Comparison of ENCODE assay signal across 11 mouse cellular contexts in genomic region chr16:33464509-33465241, GRCm38 (mm10). TPM values are rescaled to one million over a fixed set of nuclear protein-coding genes. Genes with fewer than 3 reads are reported as not detected.
DNase-seq lines count a peak whose midpoint lies in the region; ATAC-seq lines count a peak whose summit lies in the region.
"Had no signal": no experiment of that assay in that cellular context is flagged by ENCODE, and none has a peak within 500 bp of the region (broad histone marks: within the 10 kb centered on the region; RNA-seq: fewer than 3 reads in every experiment).

No protein-coding gene starts in this region.

- H3K4me3 ChIP-seq in heart, embryonic 12.5 days, result no peak overlapping the region
- H3K4me3 ChIP-seq: embryonic facial prominence, embryonic 12.5 days had no signal

- no peaks in the 10 kb centered on the region for H3K27me3 ChIP-seq in heart, embryonic 12.5 days (replicated peaks)
- H3K27me3 ChIP-seq: embryonic facial prominence, embryonic 12.5 days had no signal

- no peak overlapping the region for H3K4me2 ChIP-seq in heart, embryonic 12.5 days
- H3K4me2 ChIP-seq: embryonic facial prominence, embryonic 12.5 days had no signal

- 91% methylated on average over 4 of the region's 4 CpGs for WGBS in heart, embryonic 12.5 days

- no peak overlapping the region for H3K9ac ChIP-seq in heart, embryonic 12.5 days
- H3K9ac ChIP-seq: embryonic facial prominence, embryonic 12.5 days had no signal

- peaks cover 7% of the 10 kb centered on the region for H3K4me1 ChIP-seq in heart, embryonic 12.5 days (replicated peaks)

- H3K9me3 ChIP-seq in heart, embryonic 12.5 days (replicated peaks), result no peaks in the 10 kb centered on the region
- H3K9me3 ChIP-seq: embryonic facial prominence, embryonic 12.5 days had no signal

- intact Hi-C loops in gastrocnemius, postnatal 14 days (cut with DNase I; ENCODE audit: low total_unique reads), result no loop called here

- no peak overlapping the region for H3K27ac ChIP-seq in heart, embryonic 12.5 days (ENCODE audit: poor library complexity, severe bottlenecking)
- H3K27ac ChIP-seq: embryonic facial prominence, embryonic 12.5 days had no signal

- H3K36me3 ChIP-seq in heart, embryonic 12.5 days, result peaks cover 21% of the 10 kb centered on the region

- peak; percentile 19 for DNase-seq in heart, postnatal 4 days
- peak; percentile 29 for DNase-seq in right cerebral cortex, adult 18-20 months
- no peak for DNase-seq in right cerebral cortex, postnatal 25 days
- peak; percentile 56 for DNase-seq in kidney, postnatal 14 days
- peak; percentile 45 for DNase-seq in telencephalon, adult 2 months (ENCODE audit: low read depth, low spot score)
- no peak for DNase-seq in gastrocnemius, postnatal 14 days
- DNase-seq in testis, postnatal 14 days (ENCODE audit: low spot score), result no peak
- DNase-seq: heart, postnatal 36 days; liver had no signal

- ATAC-seq in heart, embryonic 12.5 days (ENCODE audit: insufficient number of reproducible peaks, low FRiP score), result no peak

RNA-seq across cellular contexts. Expression of gene Slc12a8, which starts 52.5 kb away (rescaled TPM):
- total RNA-seq in heart, postnatal 4 days (2021), result 1 to 10 TPM in 1 of 2 experiments, under 1 TPM in 1; 0.92 to 1.3 TPM
- polyA plus RNA-seq in heart, embryonic 12.5 days (2016; fragmentation: Nextera tagmentation; extraction: Ambion mirVana), result 1.2 and 1.3 TPM in 2 replicates
- total RNA-seq in gastrocnemius, postnatal 14 days (2021), result under 1 TPM; 0.20 to 0.21 TPM

Comparison
In these comparisons a context has a peak if more than half of its experiments do, and no peak if none do; other contexts are left out.
1. DNase-seq: peak in heart, postnatal 4 days (single experiment), right cerebral cortex, adult 18-20 months (single experiment), kidney, postnatal 14 days (single experiment) and telencephalon, adult 2 months (single experiment); none in right cerebral cortex, postnatal 25 days (single experiment), gastrocnemius, postnatal 14 days (single experiment) and testis, postnatal 14 days (single experiment).